8 mouse cellular contexts compared by ENCODE assay signal in genomic region chr11:97699626-97700002, GRCm38 (mm10). TPM values are rescaled to one million over a fixed set of nuclear protein-coding genes. Genes with fewer than 3 reads are reported as not detected.
DNase-seq lines count a peak whose midpoint lies in the region; ATAC-seq and TF ChIP-seq lines count a peak whose summit lies in the region.

No protein-coding gene starts in this region.

- TF ChIP-seq CTCF in thymus, adult 2 months (IDR thresholded peaks at IDR 0.05; ENCODE audit: borderline replicate concordance, control insufficient read depth, extremely low read depth, insufficient read depth, low read length, poor library complexity) = no peak
- TF ChIP-seq CTCF in liver, adult 2 months (IDR thresholded peaks at IDR 0.05; ENCODE audit: low read depth, low read length) = no peak

- peaks cover 14% of the 10 kb centered on the region; the same call in 1 of the 2 replicates for H3K27me3 ChIP-seq in thymus, adult 2 months (ENCODE audit: control insufficient read depth, insufficient read depth, low read length)
- H3K27me3 ChIP-seq in embryonic facial prominence, embryonic 13.5 days = no peaks in the 10 kb centered on the region
- H3K27me3 ChIP-seq in kidney, embryonic 14.5 days (ENCODE audit: control insufficient read depth, insufficient read depth, low read length) = no peaks in the 10 kb centered on the region
- H3K27me3 ChIP-seq in liver, adult 2 months (ENCODE audit: control insufficient read depth, insufficient read depth, low read length) = no peaks in the 10 kb centered on the region
- H3K27me3 ChIP-seq in neural tube, embryonic 11.5 days (ENCODE audit: control insufficient read depth, insufficient read depth, low read length) = no peaks in the 10 kb centered on the region

- H3K27ac ChIP-seq in thymus, adult 2 months (ENCODE audit: control insufficient read depth, insufficient read depth, low read length) = no peak overlapping the region
- H3K27ac ChIP-seq in embryonic facial prominence, embryonic 13.5 days = peak overlapping the region; percentile 98
- peak overlapping the region; percentile 99 for H3K27ac ChIP-seq in kidney, embryonic 14.5 days (ENCODE audit: low read depth, low read length)
- peak overlapping the region; percentile 69 for H3K27ac ChIP-seq in liver, adult 2 months (replicated peaks; ENCODE audit: insufficient read depth, low read depth, low read length)
- H3K27ac ChIP-seq in neural tube, embryonic 11.5 days (ENCODE audit: low read depth, low read length) = peak overlapping the region; percentile 97

- TF ChIP-seq POLR2A in thymus, adult 2 months (IDR thresholded peaks at IDR 0.05; ENCODE audit: control insufficient read depth, extremely low read depth, insufficient read depth, low read length, poor library complexity) = no peak
- 0 out of 2 replicates have a peak, but pooled peaks have one; percentile 34 for TF ChIP-seq POLR2A in liver, adult 2 months (IDR thresholded peaks at IDR 0.05; ENCODE audit: extremely low read depth, insufficient read depth, low read length)

- peak overlapping the region; percentile 90 for H3K4me2 ChIP-seq in embryonic facial prominence, embryonic 13.5 days
- H3K4me2 ChIP-seq in kidney, embryonic 14.5 days (replicated peaks; ENCODE audit: low read depth, low read length) = peak overlapping the region; percentile 95
- H3K4me2 ChIP-seq in neural tube, embryonic 11.5 days (ENCODE audit: low read depth) = peak overlapping the region; percentile 93

- ATAC-seq in embryonic facial prominence, embryonic 13.5 days (ENCODE audit: insufficient number of reproducible peaks, insufficient read depth, low FRiP score, low TSS enrichment, low read depth) = peak; percentile 16; the same call in 1 of the 2 replicates
- peak; percentile 45 for ATAC-seq in kidney, embryonic 14.5 days (ENCODE audit: low FRiP score, low TSS enrichment)
- ATAC-seq in neural tube, embryonic 11.5 days (ENCODE audit: insufficient read depth, low FRiP score, low TSS enrichment) = peak; percentile 45

- H3K9me3 ChIP-seq in embryonic facial prominence, embryonic 13.5 days = no peaks in the 10 kb centered on the region
- no peaks in the 10 kb centered on the region for H3K9me3 ChIP-seq in kidney, embryonic 14.5 days (ENCODE audit: control insufficient read depth, low read length)
- no peaks in the 10 kb centered on the region for H3K9me3 ChIP-seq in neural tube, embryonic 11.5 days (ENCODE audit: control insufficient read depth, low read length)

- H3K79me2 ChIP-seq in liver, adult 2 months (ENCODE audit: control insufficient read depth, insufficient read depth, low read length) = peaks cover 10% of the 10 kb centered on the region; the same call in 1 of the 2 replicates

- 0% methylated on average over 9 of the region's 9 CpGs for WGBS in thymus, adult 2 months
- 0% methylated on average over 8 of the region's 9 CpGs for WGBS in embryonic facial prominence, embryonic 13.5 days
- WGBS in kidney, embryonic 14.5 days = 0% methylated on average over 6 of the region's 9 CpGs
- WGBS in liver, adult 2 months = 2% methylated on average over 5 of the region's 9 CpGs
- 0% methylated on average over 6 of the region's 9 CpGs for WGBS in neural tube, embryonic 11.5 days

- no peaks in the 10 kb centered on the region for H3K36me3 ChIP-seq in thymus, adult 2 months (ENCODE audit: control insufficient read depth, insufficient read depth, low read length)
- no peaks in the 10 kb centered on the region for H3K36me3 ChIP-seq in embryonic facial prominence, embryonic 13.5 days
- H3K36me3 ChIP-seq in kidney, embryonic 14.5 days (ENCODE audit: control insufficient read depth, insufficient read depth, low read length) = peaks cover 2% of the 10 kb centered on the region; the same call in 1 of the 2 replicates
- no peaks in the 10 kb centered on the region for H3K36me3 ChIP-seq in liver, adult 2 months (ENCODE audit: control insufficient read depth, insufficient read depth, low read length)
- no peaks in the 10 kb centered on the region for H3K36me3 ChIP-seq in neural tube, embryonic 11.5 days (ENCODE audit: control insufficient read depth, insufficient read depth, low read length)

- peaks cover 29% of the 10 kb centered on the region for H3K4me1 ChIP-seq in thymus, adult 2 months (replicated peaks; ENCODE audit: control insufficient read depth, insufficient read depth, low read length)
- peaks cover 64% of the 10 kb centered on the region for H3K4me1 ChIP-seq in embryonic facial prominence, embryonic 13.5 days
- peaks cover 43% of the 10 kb centered on the region for H3K4me1 ChIP-seq in kidney, embryonic 14.5 days (ENCODE audit: control insufficient read depth, insufficient read depth, low read length)
- H3K4me1 ChIP-seq in liver, adult 2 months (ENCODE audit: control insufficient read depth, insufficient read depth, low read length) = peaks cover 11% of the 10 kb centered on the region
- H3K4me1 ChIP-seq in neural tube, embryonic 11.5 days (ENCODE audit: control insufficient read depth, insufficient read depth, low read length) = peaks cover 63% of the 10 kb centered on the region

- no peak for DNase-seq in thymus, adult 2 months
- DNase-seq in thymus, postnatal 10 days (ENCODE audit: low spot score in 2 of 2) = no peak
- DNase-seq in heart, adult 9 months (ENCODE audit: low spot score in 2 of 2) = peak; percentile 83 to 85
- peak; percentile 48 for DNase-seq in liver, adult 2 months (ENCODE audit: extremely low read depth, low read depth, low spot score)
- peak; percentile 93 for DNase-seq in neural tube, embryonic 11.5 days (ENCODE audit: low spot score)
- peak; percentile 41 for DNase-seq in thymus, postnatal 25 days

- H3K9ac ChIP-seq in embryonic facial prominence, embryonic 13.5 days = peak overlapping the region; percentile 96
- H3K9ac ChIP-seq in kidney, embryonic 14.5 days (ENCODE audit: low read depth, low read length) = peak overlapping the region; percentile 88
- H3K9ac ChIP-seq in liver, adult 2 months (ENCODE audit: low read depth, low read length) = peak overlapping the region; percentile 86
- H3K9ac ChIP-seq in neural tube, embryonic 11.5 days (ENCODE audit: low read length) = peak overlapping the region; percentile 95

- H3K4me3 ChIP-seq in thymus, adult 2 months (ENCODE audit: control insufficient read depth, insufficient read depth, low read length) = peak overlapping the region; percentile 43
- peak overlapping the region; percentile 94 for H3K4me3 ChIP-seq in embryonic facial prominence, embryonic 13.5 days
- peak overlapping the region; percentile 79 for H3K4me3 ChIP-seq in kidney, embryonic 14.5 days (ENCODE audit: low read length)
- H3K4me3 ChIP-seq in liver, adult 2 months (ENCODE audit: insufficient read depth, low read depth, low read length) = peak overlapping the region; percentile 76
- H3K4me3 ChIP-seq in neural tube, embryonic 11.5 days (ENCODE audit: low read depth, low read length) = peak overlapping the region; percentile 79

RNA-seq across cellular contexts. Expression of gene Pcgf2, which starts 0.7 kb away (rescaled TPM):
- polyA plus RNA-seq in thymus, adult 2 months (2012; rRNA removed) = 22.6 and 28.2 TPM in 2 replicates
- 17.2 and 20.9 TPM in 2 replicates for polyA plus RNA-seq in embryonic facial prominence, embryonic 13.5 days (2015; fragmentation: Nextera tagmentation; extraction: Ambion mirVana)
- polyA plus RNA-seq in kidney, embryonic 14.5 days (2014; fragmentation: Nextera tagmentation; extraction: Ambion mirVana) = 19.3 and 23.1 TPM in 2 replicates
- total RNA-seq in liver, adult 2 months (2014; rRNA removed) = 0.34 and 0.37 TPM in 2 replicates
- polyA plus RNA-seq in liver, adult 2 months (2012; rRNA removed) = 5.6 and 12.0 TPM in 2 replicates
- polyA plus RNA-seq in neural tube, embryonic 11.5 days (2014; fragmentation: Nextera tagmentation; extraction: Ambion mirVana) = 17.5 and 17.8 TPM in 2 replicates

RNA-seq across cellular contexts. Expression of gene Psmb3, which starts 3.6 kb away (rescaled TPM):
- 421 and 477 TPM in 2 replicates for polyA plus RNA-seq in thymus, adult 2 months (2012; rRNA removed)
- polyA plus RNA-seq in embryonic facial prominence, embryonic 13.5 days (2015; fragmentation: Nextera tagmentation; extraction: Ambion mirVana) = 443 and 487 TPM in 2 replicates
- 525 and 539 TPM in 2 replicates for polyA plus RNA-seq in kidney, embryonic 14.5 days (2014; fragmentation: Nextera tagmentation; extraction: Ambion mirVana)
- 281 and 313 TPM in 2 replicates for total RNA-seq in liver, adult 2 months (2014; rRNA removed)
- 299 and 334 TPM in 2 replicates for polyA plus RNA-seq in liver, adult 2 months (2012; rRNA removed)
- polyA plus RNA-seq in neural tube, embryonic 11.5 days (2014; fragmentation: Nextera tagmentation; extraction: Ambion mirVana) = 545 and 553 TPM in 2 replicates

RNA-seq across cellular contexts. Expression of gene Cisd3, which starts 14.0 kb away (rescaled TPM):
- polyA plus RNA-seq in thymus, adult 2 months (2012; rRNA removed) = 24.9 and 25.3 TPM in 2 replicates
- 12.5 and 13.4 TPM in 2 replicates for polyA plus RNA-seq in embryonic facial prominence, embryonic 13.5 days (2015; fragmentation: Nextera tagmentation; extraction: Ambion mirVana)
- polyA plus RNA-seq in kidney, embryonic 14.5 days (2014; fragmentation: Nextera tagmentation; extraction: Ambion mirVana) = 30.5 and 34.2 TPM in 2 replicates
- 35.7 and 41.0 TPM in 2 replicates for total RNA-seq in liver, adult 2 months (2014; rRNA removed)
- polyA plus RNA-seq in liver, adult 2 months (2012; rRNA removed) = 73.6 and 94.5 TPM in 2 replicates
- polyA plus RNA-seq in neural tube, embryonic 11.5 days (2014; fragmentation: Nextera tagmentation; extraction: Ambion mirVana) = 20.2 and 21.1 TPM in 2 replicates

RNA-seq across cellular contexts. Expression of gene Mllt6, which starts 36.4 kb away (rescaled TPM):
- 89.5 and 99.1 TPM in 2 replicates for polyA plus RNA-seq in thymus, adult 2 months (2012; rRNA removed)
- polyA plus RNA-seq in embryonic facial prominence, embryonic 13.5 days (2015; fragmentation: Nextera tagmentation; extraction: Ambion mirVana) = 3.1 and 3.3 TPM in 2 replicates
- polyA plus RNA-seq in kidney, embryonic 14.5 days (2014; fragmentation: Nextera tagmentation; extraction: Ambion mirVana) = 5.7 and 10.0 TPM in 2 replicates
- 3.8 and 6.0 TPM in 2 replicates for total RNA-seq in liver, adult 2 months (2014; rRNA removed)
- polyA plus RNA-seq in liver, adult 2 months (2012; rRNA removed) = 8.9 and 11.2 TPM in 2 replicates
- 3.9 and 4.5 TPM in 2 replicates for polyA plus RNA-seq in neural tube, embryonic 11.5 days (2014; fragmentation: Nextera tagmentation; extraction: Ambion mirVana)

RNA-seq across cellular contexts. Expression of gene Pip4k2b, which starts 44.9 kb away (rescaled TPM):
- polyA plus RNA-seq in thymus, adult 2 months (2012; rRNA removed) = 28.2 and 34.8 TPM in 2 replicates
- 2.3 and 3.1 TPM in 2 replicates for polyA plus RNA-seq in embryonic facial prominence, embryonic 13.5 days (2015; fragmentation: Nextera tagmentation; extraction: Ambion mirVana)
- 1.9 and 2.6 TPM in 2 replicates for polyA plus RNA-seq in kidney, embryonic 14.5 days (2014; fragmentation: Nextera tagmentation; extraction: Ambion mirVana)
- total RNA-seq in liver, adult 2 months (2014; rRNA removed) = 4.1 and 5.5 TPM in 2 replicates
- 10.8 and 11.0 TPM in 2 replicates for polyA plus RNA-seq in liver, adult 2 months (2012; rRNA removed)
- polyA plus RNA-seq in neural tube, embryonic 11.5 days (2014; fragmentation: Nextera tagmentation; extraction: Ambion mirVana) = 2.0 and 2.8 TPM in 2 replicates

Comparison
In these comparisons a context has a peak if more than half of its experiments do, and no peak if none do; other contexts are left out.
1. DNase-seq: peak in heart, adult 9 months (2 of 2), liver, adult 2 months (single experiment), neural tube, embryonic 11.5 days (single experiment) and thymus, postnatal 25 days (single experiment); none in thymus, adult 2 months (single experiment) and thymus, postnatal 10 days (0 of 2).
2. H3K4me3 ChIP-seq: peak in every context shown above with its lines; median percentile 94 in embryonic facial prominence, embryonic 13.5 days; 79 in kidney, embryonic 14.5 days; 79 in neural tube, embryonic 11.5 days; 76 in liver, adult 2 months; 43 in thymus, adult 2 months.
3. Peak in every context shown above with its lines, with median percentiles within 50 percentile points of each other: ATAC-seq, H3K4me2 ChIP-seq and H3K9ac ChIP-seq.